Comparison of ENCODE assay signal across 8 mouse cellular contexts in genomic region chr5:31697644-31698296, GRCm38 (mm10). TPM values are rescaled to one million over a fixed set of nuclear protein-coding genes. Genes with fewer than 3 reads are reported as not detected.
A peak's percentile ranks its signal among the peaks of the same experiment; 100 is the strongest.
DNase-seq lines count a peak whose midpoint lies in the region; ATAC-seq and TF ChIP-seq lines count a peak whose summit lies in the region.

Gene Babam2 (plus strand): TSS chr5:31697684.

- H3K4me3 ChIP-seq in embryonic facial prominence, embryonic 14.5 days (ENCODE audit: low read depth, low read length): peak within 1 kb of the TSS; percentile 83
- peak within 1 kb of the TSS; percentile 73 for H3K4me3 ChIP-seq in limb, embryonic 14.5 days (replicated peaks; ENCODE audit: low read length)
- H3K4me3 ChIP-seq in midbrain, postnatal 0 days (ENCODE audit: low read depth, low read length): peak within 1 kb of the TSS; percentile 70

- H3K9ac ChIP-seq in embryonic facial prominence, embryonic 14.5 days (ENCODE audit: low read depth, low read length): peak within 1 kb of the TSS; percentile 87
- H3K9ac ChIP-seq in limb, embryonic 14.5 days (ENCODE audit: low read depth, low read length, severe bottlenecking): peak within 1 kb of the TSS; percentile 80
- H3K9ac ChIP-seq in midbrain, postnatal 0 days (replicated peaks; ENCODE audit: low read length, poor library complexity, severe bottlenecking): peak within 1 kb of the TSS; percentile 76

- no peak for TF ChIP-seq CTCF in midbrain, postnatal 0 days (IDR thresholded peaks at IDR 0.05)

- H3K4me2 ChIP-seq in embryonic facial prominence, embryonic 14.5 days (ENCODE audit: low read depth, low read length): peak within 1 kb of the TSS; percentile 83
- H3K4me2 ChIP-seq in limb, embryonic 14.5 days (replicated peaks; ENCODE audit: low read depth, low read length, severe bottlenecking): peak within 1 kb of the TSS; percentile 75
- peak within 1 kb of the TSS; percentile 72 for H3K4me2 ChIP-seq in midbrain, postnatal 0 days (ENCODE audit: low read depth, low read length, poor library complexity, severe bottlenecking)

- WGBS in embryonic facial prominence, embryonic 14.5 days: under 1% methylated on average over 45 of the region's 71 CpGs
- WGBS in limb, embryonic 14.5 days: under 1% methylated on average over 70 of the region's 71 CpGs
- under 1% methylated on average over 71 of the region's 71 CpGs for whole genome bisulfite sequencing in midbrain, postnatal 0 days

- H3K36me3 ChIP-seq in embryonic facial prominence, embryonic 14.5 days (ENCODE audit: control insufficient read depth, insufficient read depth, low read length): no peaks in the 10 kb centered on the region
- 0 out of 2 replicates have a peak, but pooled peaks cover 5% of the 10 kb centered on the region for H3K36me3 ChIP-seq in limb, embryonic 14.5 days (ENCODE audit: control insufficient read depth, insufficient read depth, low read length)
- H3K36me3 ChIP-seq in midbrain, postnatal 0 days (ENCODE audit: insufficient read depth, low read length): no peaks in the 10 kb centered on the region

- DNase-seq in 3T3-L1 (ENCODE audit: low read depth, low spot score): peak; percentile 79
- DNase-seq in adrenal gland, postnatal 4 days (ENCODE audit: low spot score in 2 of 2): peak; percentile 87 to 92
- peak; percentile 94 for DNase-seq in embryonic facial prominence, embryonic 14.5 days (ENCODE audit: low spot score)
- DNase-seq in heart, adult 8-10 months (ENCODE audit: low spot score): peak; percentile 86
- peak; percentile 93 for DNase-seq in kidney, adult 9 months
- peak; percentile 82 for DNase-seq in limb, embryonic 14.5 days (ENCODE audit: low spot score)
- DNase-seq in midbrain, postnatal 0 days (ENCODE audit: low spot score): peak; percentile 91
- peak; percentile 83 to 95 for DNase-seq in spleen, postnatal 14 days (ENCODE audit: low spot score in 2 of 2)

- H3K27ac ChIP-seq in embryonic facial prominence, embryonic 14.5 days (replicated peaks; ENCODE audit: low read depth, low read length): peak within 1 kb of the TSS; percentile 91
- H3K27ac ChIP-seq in limb, embryonic 14.5 days (replicated peaks; ENCODE audit: low read depth, low read length): peak within 1 kb of the TSS; percentile 86
- H3K27ac ChIP-seq in midbrain, postnatal 0 days (ENCODE audit: low read depth, low read length): peak within 1 kb of the TSS; percentile 74

- peaks cover 8% of the 10 kb centered on the region for H3K4me1 ChIP-seq in embryonic facial prominence, embryonic 14.5 days (ENCODE audit: control insufficient read depth, insufficient read depth, low read length)
- peaks cover 4% of the 10 kb centered on the region for H3K4me1 ChIP-seq in limb, embryonic 14.5 days (ENCODE audit: control insufficient read depth, insufficient read depth, low read length)
- 0 out of 2 replicates have a peak, but pooled peaks cover 4% of the 10 kb centered on the region for H3K4me1 ChIP-seq in midbrain, postnatal 0 days (ENCODE audit: insufficient read depth, low read length)

- no peaks in the 10 kb centered on the region for H3K9me3 ChIP-seq in embryonic facial prominence, embryonic 14.5 days (ENCODE audit: control insufficient read depth, low read length)
- no peaks in the 10 kb centered on the region for H3K9me3 ChIP-seq in limb, embryonic 14.5 days (ENCODE audit: control insufficient read depth, low read length)
- H3K9me3 ChIP-seq in midbrain, postnatal 0 days (ENCODE audit: low read length): no peaks in the 10 kb centered on the region

- peak; percentile 96 for ATAC-seq in embryonic facial prominence, embryonic 14.5 days (ENCODE audit: low read depth)
- peak; percentile 92 for ATAC-seq in limb, embryonic 14.5 days (ENCODE audit: low FRiP score, low read depth)
- ATAC-seq in midbrain, postnatal 0 days (ENCODE audit: low FRiP score): peak; percentile 96

- no peaks in the 10 kb centered on the region for H3K27me3 ChIP-seq in embryonic facial prominence, embryonic 14.5 days (replicated peaks; ENCODE audit: control insufficient read depth, insufficient read depth, low read length)
- H3K27me3 ChIP-seq in limb, embryonic 14.5 days (ENCODE audit: control insufficient read depth, insufficient read depth, low read length): no peaks in the 10 kb centered on the region
- H3K27me3 ChIP-seq in midbrain, postnatal 0 days (ENCODE audit: insufficient read depth, low read length): no peaks in the 10 kb centered on the region

- peak; percentile 61; the same call in 1 of the 2 replicates for TF ChIP-seq POLR2A in limb, embryonic 14.5 days (IDR thresholded peaks at IDR 0.05; ENCODE audit: borderline replicate concordance, extremely low read depth, insufficient read depth, insufficient read length)

RNA-seq across cellular contexts. Expression of gene Babam2, which starts in this region (rescaled TPM):
- 100 to 1,000 TPM in 1 of 2 experiments, 10 to 100 TPM in 1; 99.6 to 107 TPM for total RNA-seq in adrenal gland, postnatal 4 days (2021)
- 37.6 and 38.0 TPM in 2 replicates for polyA plus RNA-seq in embryonic facial prominence, embryonic 14.5 days (2014; fragmentation: Nextera tagmentation; extraction: Ambion mirVana)
- 10 to 100 TPM; 31.2 to 35.8 (median 35.0) TPM for total RNA-seq in heart, adult 8-10 months (2022)
- polyA plus RNA-seq in limb, embryonic 14.5 days (2012; rRNA removed): 22.7 and 23.4 TPM in 2 replicates
- 27.7 and 35.8 TPM in 2 replicates for polyA plus RNA-seq in limb, embryonic 14.5 days (2014; fragmentation: Nextera tagmentation; extraction: Ambion mirVana)
- total RNA-seq in midbrain, postnatal 0 days (2014; rRNA removed): 30.9 and 35.9 TPM in 2 replicates
- 58.9 and 66.1 TPM in 2 replicates for polyA plus RNA-seq in midbrain, postnatal 0 days (2015; fragmentation: Nextera tagmentation; extraction: Ambion mirVana)

Comparison
In these comparisons a context has a peak if more than half of its experiments do, and no peak if none do; other contexts are left out.
1. Peak in every context shown above with its lines: DNase-seq, ATAC-seq, H3K4me3 ChIP-seq and H3K27ac ChIP-seq.